Mouse (Mus musculus) CD8-positive naive resting alpha-beta T cell, adult 2 months (primary cell): Measurements from ENCODE around the gene Prph.

Experiments
- DNase-seq, 2 experiments: peaks; one replicate each; pipeline ENCODE4 v3.0.0; 2022; ENCODE audit warnings: low read depth in 2 of 2, low spot score in 2 of 2

The Prph gene

DNA sequence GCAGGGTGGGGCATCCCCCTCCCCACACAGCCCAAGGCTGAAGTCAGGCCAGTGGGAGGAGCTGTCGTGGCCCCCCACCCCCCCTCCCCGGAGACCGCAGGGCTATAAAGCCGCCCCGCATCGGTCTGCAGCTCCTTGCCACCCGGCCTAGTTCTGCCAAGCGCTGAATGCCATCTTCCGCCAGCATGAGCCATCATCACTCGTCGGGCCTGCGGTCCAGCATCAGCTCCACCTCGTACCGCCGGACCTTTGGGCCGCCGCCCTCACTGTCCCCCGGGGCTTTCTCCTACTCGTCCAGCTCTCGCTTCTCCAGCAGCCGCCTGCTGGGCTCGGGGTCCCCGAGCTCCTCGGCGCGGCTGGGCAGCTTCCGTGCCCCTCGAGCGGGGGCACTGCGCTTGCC lies at the start of gene Prph:
Prph (plus strand) TSS at position 135 of the 400 bp plus-strand sequence.
- no peak for DNase-seq

- peak; percentile 44 to 58 for DNase-seq
Observed at GRCm38 (mm10) chr15:99008801-99009241, 46.2 kb upstream of the Prph start.

GRCm38 (mm10) chr15:99010896-99011295 lies 44.1 kb upstream of the Prph start:
- DNase-seq, result no peak

DNA sequence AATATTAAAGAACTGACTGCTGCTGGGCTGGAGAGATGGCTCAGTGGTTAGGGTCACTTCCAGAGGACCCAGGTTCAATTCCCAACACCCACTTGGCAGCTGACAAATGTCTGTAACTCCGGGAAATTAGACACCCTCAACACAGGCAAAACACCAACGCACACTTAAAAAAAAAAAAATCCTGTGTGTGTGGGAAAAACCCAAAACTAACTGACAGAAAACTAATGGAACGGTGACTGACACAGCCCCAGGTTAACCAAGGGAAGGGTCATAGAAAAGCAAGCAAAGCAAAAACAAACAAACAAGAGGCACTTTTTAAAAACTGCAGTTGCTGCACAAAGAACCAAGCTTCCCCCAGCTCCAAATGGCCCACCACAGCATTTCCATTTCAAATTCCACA lies 43.0 kb upstream of the Prph start:
- no peak for DNase-seq

DNA sequence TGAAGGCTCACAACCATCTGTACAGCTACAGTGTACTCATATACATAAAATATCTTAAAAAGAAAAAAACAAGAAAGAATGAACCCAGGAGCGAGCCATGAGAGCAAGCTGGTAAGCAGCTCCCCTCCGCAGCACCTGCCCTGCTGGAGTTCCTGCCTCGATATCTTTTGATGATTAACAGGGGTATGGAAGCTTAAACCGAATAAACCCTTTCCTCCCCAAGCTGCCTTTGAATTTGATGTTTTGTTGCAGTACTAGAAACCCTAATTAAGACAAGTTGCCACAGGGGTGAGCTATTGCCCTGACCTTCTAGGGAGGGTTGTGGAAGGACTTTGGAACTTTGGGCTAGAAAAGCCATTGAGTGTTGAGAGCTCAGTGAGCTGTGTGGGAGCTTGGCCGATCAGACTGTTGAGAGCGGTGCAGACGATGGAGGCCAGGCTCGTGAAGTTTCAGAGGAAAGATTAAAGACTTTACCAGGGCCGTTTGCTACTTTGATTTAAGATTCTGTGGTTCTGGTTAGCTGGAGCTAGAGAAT lies 40.4 kb upstream of the Prph start:
- no peak for DNase-seq

DNA sequence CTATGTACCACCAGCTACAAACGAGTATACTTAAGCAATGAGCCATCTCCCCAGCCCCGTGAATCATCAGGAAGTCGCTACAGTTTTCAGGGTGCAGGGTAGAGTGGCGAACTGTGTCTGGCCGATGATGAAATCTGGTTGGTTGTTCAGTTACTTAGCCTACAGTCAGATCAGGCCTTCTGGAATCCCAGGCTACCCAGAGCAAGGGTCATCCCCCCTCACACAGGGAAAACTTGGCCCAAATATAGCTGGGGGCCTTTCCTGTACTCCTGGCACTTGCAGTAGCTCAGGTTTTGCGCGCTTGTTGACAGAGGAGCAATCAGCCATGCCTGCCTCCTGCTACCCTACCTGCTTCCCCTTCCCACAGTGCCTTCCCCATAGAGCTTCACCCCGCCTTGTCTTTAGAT lies 37.6 kb upstream of the Prph start:
- no peak for DNase-seq

- no peak for DNase-seq
Observed at GRCm38 (mm10) chr15:99017986-99018385, 37.0 kb upstream of the Prph start.

- no peak for DNase-seq
Observed at GRCm38 (mm10) chr15:99018630-99019029, 36.3 kb upstream of the Prph start.

- no peak for DNase-seq
Observed at GRCm38 (mm10) chr15:99019436-99019835, 35.5 kb upstream of the Prph start.

- DNase-seq, result no peak
Observed at GRCm38 (mm10) chr15:99020171-99020570, 34.8 kb upstream of the Prph start.

DNA sequence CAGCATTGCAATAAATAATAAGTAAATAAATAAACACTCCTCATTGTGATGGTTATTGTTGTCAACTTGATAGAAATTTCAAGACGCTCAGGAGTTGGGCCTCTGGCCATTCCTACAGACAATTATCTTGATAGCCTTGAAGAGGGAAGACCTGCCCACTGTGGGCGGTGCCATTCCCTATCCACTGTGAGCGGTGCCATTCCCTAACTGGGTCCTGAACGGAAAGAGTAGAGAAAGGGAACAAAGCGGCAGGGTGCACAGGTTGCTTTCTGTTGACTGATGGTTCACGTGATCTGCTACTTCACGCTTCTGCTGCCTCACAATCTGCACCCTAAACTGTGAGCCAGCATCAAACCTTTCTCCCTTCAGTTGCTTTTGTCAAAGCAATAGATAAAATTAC lies 33.7 kb upstream of the Prph start:
- no peak for DNase-seq

- DNase-seq, result peak; percentile 75 to 83
Observed at GRCm38 (mm10) chr15:99024668-99025314, 30.2 kb upstream of the Prph start.

GRCm38 (mm10) chr15:99025414-99025813 lies 29.6 kb upstream of the Prph start:
- no peak for DNase-seq

- peak in 1 of 2 experiments; percentile 51 for DNase-seq
Observed at GRCm38 (mm10) chr15:99026259-99026658, 28.7 kb upstream of the Prph start.

DNA sequence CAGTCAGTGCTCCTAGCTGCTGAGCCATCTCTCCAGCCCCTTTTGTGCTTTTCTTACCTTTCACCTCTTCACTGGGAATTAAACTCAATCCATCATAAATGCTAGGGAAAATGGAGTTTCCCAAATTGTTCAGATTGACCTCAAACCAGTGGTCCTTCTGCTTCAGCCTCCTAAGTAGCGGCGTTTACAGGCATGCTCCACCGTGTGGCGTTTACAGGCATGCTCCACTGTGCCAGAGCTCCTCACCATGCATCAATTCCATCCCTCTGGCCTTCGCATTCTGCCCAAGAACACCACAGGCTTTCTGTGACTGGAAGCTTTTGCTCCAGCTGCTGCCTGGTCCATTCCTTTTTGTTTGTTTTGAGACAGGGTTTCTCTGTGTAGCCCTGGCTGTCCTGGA lies 27.9 kb upstream of the Prph start:
- DNase-seq, result no peak

DNA sequence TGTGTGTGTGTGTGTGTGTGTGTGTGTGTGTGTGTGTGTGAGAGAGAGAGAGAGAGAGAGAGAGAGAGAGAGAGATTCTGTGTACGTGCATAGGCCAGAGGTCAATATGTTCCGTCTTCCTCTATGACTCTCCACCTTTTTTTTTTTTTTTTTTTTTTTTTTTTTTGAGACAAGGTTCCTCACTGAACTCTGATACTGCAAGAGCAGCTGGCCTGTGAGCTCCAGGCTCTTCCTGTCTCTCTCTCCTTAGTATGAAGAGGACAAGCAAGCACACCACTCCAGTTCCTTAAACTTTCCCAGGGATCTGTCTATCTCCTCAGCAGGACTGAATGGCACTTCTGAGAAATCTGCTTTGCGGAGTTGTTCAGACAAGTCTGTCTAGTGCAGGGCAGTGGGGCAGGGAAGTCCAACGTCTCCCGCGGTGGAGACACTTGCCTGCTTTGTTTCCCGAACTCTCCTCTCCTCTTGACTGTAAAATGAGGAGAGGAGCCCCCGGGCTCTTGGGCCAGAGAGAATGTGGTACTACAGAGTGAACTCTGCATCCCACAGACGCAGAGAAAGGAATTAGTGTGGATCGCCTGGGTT lies 26.0 kb upstream of the Prph start:
- no peak for DNase-seq

DNA sequence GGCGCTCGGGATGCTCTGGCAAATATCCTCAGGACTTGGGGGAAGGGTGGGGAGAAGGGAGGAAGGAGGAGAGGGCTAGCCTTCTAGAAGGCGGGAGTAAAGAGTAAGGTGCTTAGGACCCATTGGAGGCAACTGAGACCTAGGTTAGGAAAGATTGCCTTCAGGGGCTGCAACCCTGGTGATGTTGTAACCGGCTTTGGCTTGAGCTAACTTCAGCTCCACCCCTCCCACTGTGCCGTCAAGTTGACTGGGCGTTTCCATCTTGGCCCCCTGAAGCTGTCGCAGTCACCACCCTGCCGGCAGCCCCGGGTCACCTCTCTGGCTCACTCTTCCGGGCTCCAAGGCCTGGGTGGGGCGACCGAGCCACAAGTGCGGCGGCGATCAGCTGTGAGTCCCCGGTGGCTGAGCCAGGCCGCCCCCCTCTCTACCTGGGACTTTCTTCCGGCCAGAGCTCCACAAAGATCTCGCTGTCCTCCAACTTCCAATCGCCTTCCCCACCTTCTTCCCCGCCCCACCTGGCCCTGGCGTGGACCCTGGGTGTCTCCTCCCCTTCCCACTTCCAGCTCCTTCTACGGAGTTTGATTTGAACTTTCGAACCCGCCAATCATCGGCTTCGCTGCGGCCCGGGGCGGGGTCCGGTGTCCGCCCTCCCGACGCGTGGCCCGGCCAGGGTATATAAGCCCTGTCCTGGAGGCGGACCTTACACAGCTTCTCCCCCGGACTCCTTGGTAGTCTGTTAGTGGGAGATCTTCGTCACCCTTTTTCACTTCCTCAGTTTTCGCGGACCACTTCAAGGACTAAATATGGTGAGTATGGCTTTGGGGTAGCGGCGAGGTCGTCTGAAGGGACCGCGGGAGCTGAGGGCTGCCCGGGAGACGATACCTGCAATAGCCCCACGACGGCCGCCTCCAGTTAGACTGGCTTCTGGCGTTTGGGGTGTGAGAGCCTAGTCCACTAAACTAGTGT lies 25.1 kb upstream of the Prph start, which contains the start of gene Tuba1c:
Tuba1c (plus strand) TSS at position 273 of the 966 bp plus-strand sequence.
- peak; percentile 88 to 91 for DNase-seq

DNA sequence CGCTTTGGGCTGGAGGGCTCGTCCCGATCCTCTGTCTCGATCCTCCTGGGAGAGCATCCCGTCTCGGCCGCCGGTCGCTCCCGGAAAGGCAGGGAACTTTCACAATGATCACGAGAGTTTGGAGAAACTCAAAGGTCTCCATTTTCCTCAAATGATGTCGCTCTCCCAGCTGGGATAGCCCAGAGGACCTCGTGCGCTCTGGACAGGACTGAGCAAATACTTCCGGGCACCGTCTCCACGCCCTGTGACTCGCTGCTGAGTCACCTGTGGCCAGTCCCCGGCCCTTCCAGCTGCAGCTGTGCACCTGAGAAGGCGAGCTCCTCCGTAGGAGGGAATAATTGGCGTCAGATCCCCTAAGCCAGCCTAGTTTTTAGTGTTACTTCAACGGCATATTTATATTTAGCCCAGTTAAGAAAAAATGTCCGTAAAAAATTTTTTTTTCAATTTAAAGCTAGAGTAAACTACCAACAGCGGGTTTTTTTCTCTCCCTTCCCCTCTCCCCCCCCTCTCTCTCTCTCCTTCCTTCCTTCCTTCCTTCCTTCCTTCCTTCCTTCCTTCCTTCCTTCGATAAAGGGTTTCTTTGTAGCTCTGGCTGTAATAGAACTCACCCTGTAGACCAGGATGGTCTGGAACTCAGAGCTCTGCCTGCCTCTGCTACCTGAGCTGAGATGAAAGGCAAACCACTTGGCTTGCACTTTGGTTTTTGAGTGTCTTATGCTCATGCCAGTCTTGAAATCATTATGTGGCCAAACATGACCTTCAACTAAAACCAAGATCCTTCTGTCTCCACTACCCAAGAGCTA lies 24.2 kb upstream of the Prph start:
- DNase-seq, result peak in 1 of 2 experiments; percentile 18

- DNase-seq, result no peak
Observed at GRCm38 (mm10) chr15:99031388-99031675, 23.6 kb upstream of the Prph start.

GRCm38 (mm10) chr15:99032041-99032725 lies 22.8 kb upstream of the Prph start:
- DNase-seq, result no peak
